Mouse (Mus musculus) effector memory CD4-positive, alpha-beta T cell, adult 5 months (primary cell): ENCODE results near the gene Gm15737. TPM values are rescaled to one million over a fixed set of nuclear protein-coding genes. Genes with fewer than 3 reads are reported as not detected.

Experiments
- polyA plus RNA-seq: library from polyadenylated mRNA; unstranded; fragments of 100-300 nt; shearing (Covaris generic); gene quantifications from one replicate; pipeline ENCODE4 v1.2.1, GENCODE M21; 2017

The Gm15737 gene
- polyA plus RNA-seq = not detected

DNA sequence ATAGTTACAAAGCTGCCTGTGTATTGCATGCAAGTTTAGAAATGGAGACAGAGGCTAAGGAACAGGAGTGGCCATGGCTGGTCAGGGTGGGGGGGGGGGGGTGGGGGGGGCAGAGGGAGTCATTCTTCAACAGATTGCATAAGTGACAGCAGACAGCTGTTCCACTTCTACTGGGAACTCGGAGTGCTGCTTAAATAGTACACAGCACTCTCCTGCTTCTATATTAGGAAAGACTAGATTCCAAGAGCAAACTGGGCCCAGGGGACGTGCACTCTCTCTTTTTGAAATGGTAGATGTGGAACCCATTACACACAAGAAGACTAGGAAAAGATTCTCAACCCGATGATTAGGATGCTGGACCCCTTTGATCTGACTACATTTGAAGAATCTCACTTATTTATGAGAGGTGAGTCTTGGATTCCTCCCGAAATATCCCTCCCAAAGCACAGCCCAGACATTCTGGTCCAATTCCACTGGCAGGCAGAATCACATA, at the start of gene Gm15737:
Gene Gm15737, plus strand, starts transcription at position 269 of the 493 bp plus-strand sequence.

Other genes with a start within 250 kb of the Gm15737 start
- 0.15 TPM for gene Prickle2, start 163.2 kb upstream of the Gm15737 start, polyA plus RNA-seq
- not detected for gene A730049H05Rik, start 52.9 kb upstream of the Gm15737 start, polyA plus RNA-seq
- 0.22 TPM for gene Adamts9, start 74.1 kb downstream of the Gm15737 start, polyA plus RNA-seq